Mouse (Mus musculus) midbrain, embryonic 16.5 days (tissue): ENCODE data around the gene Entr1. TPM values are rescaled to one million over a fixed set of nuclear protein-coding genes. Genes with fewer than 3 reads are reported as not detected.

Experiments used
- ATAC-seq: fragments of 200-750 bp; cut with Nextera tagmentation; 2 replicates; pipeline ENCODE4 v1.8.0; 2017; ENCODE audit warnings: moderate TSS enrichment
- H3K27ac ChIP-seq: fragments of 300-500 bp; sonication (generic); 2 replicates; pipeline ENCODE4 v1.5.1; 2014; ENCODE audit warnings: mild to moderate bottlenecking, low read length, mixed read lengths
- H3K27me3 ChIP-seq: fragments of 300-500 bp; sonication (generic); 2 replicates; pipeline ENCODE4 v1.6.1; 2014; ENCODE audit warnings: low read depth, low read length, mixed read lengths; ENCODE audit not compliant: control insufficient read depth, insufficient read depth
- H3K36me3 ChIP-seq: fragments of 300-500 bp; sonication (generic); 2 replicates; pipeline ENCODE4 v1.6.1; 2014; ENCODE audit warnings: mild to moderate bottlenecking, low read length, moderate library complexity, mixed read lengths; ENCODE audit not compliant: control insufficient read depth, insufficient read depth
- H3K4me1 ChIP-seq: fragments of 300-500 bp; sonication (generic); 2 replicates; pipeline ENCODE4 v1.6.1; 2014; ENCODE audit warnings: mild to moderate bottlenecking, low read length, mixed read lengths; ENCODE audit not compliant: control insufficient read depth, insufficient read depth
- H3K4me2 ChIP-seq: fragments of 300-500 bp; sonication (generic); 2 replicates; pipeline ENCODE4 v1.6.1; 2014; ENCODE audit warnings: mild to moderate bottlenecking, low read length, mixed read lengths
- H3K4me3 ChIP-seq: fragments of 300-500 bp; sonication (generic); 2 replicates; pipeline ENCODE4 v1.5.1; 2014; ENCODE audit warnings: low read depth, mild to moderate bottlenecking, low read length, moderate library complexity, mixed read lengths
- H3K9ac ChIP-seq: fragments of 300-500 bp; sonication (generic); 2 replicates; pipeline ENCODE4 v1.6.1; 2014; ENCODE audit warnings: low read depth, low read length, mixed read lengths
- H3K9me3 ChIP-seq: fragments of 300-500 bp; sonication (generic); replicated peaks from 2 replicates; pipeline ENCODE4 v1.6.1; 2014; ENCODE audit warnings: mild to moderate bottlenecking, low read length, mixed read lengths; ENCODE audit not compliant: control insufficient read depth, poor library complexity, severe bottlenecking
- whole genome bisulfite sequencing: fragments of 180-500 bp; shearing (Covaris S2); extraction: QIAGEN DNeasy Blood & Tissue Kit; methylation state at CpG from one replicate; pipeline ENCODE4 v1.1.7; 2014; 5-methylcytosine and 5-hydroxymethylcytosine counted together
- polyA plus RNA-seq: library from polyadenylated mRNA; unstranded; fragments of >200 nt; fragmentation: Nextera tagmentation; extraction: Ambion mirVana; gene quantifications from 2 replicates; pipeline ENCODE4 v1.2.1, GENCODE M21; 2015

The Entr1 gene
- polyA plus RNA-seq, 1 experiment from 2014 or later = 182 TPM

- Histone ChIP-seq H3K9ac (no peak overlapping the region), H3K4me3 (no peak overlapping the region), H3K9me3 (no peaks in the 10 kb centered on the region), H3K4me1 (no peaks in the 10 kb centered on the region), H3K27me3 (no peaks in the 10 kb centered on the region), H3K36me3 (peaks cover 60% of the 10 kb centered on the region), H3K27ac (no peak overlapping the region), H3K4me2 (no peak overlapping the region)
- 96% methylated on average over 1 of the region's 1 CpGs for WGBS
- no peak for ATAC-seq
Measured at GRCm38 (mm10) chr2:26368572-26368971, 20.5 kb downstream of the Entr1 start.

- Histone ChIP-seq H3K4me2 (no peak overlapping the region), H3K27me3 (no peaks in the 10 kb centered on the region), H3K36me3 (peaks cover 57% of the 10 kb centered on the region), H3K4me1 (no peaks in the 10 kb centered on the region), H3K27ac (no peak overlapping the region), H3K4me3 (no peak overlapping the region), H3K9me3 (no peaks in the 10 kb centered on the region), H3K9ac (no peak overlapping the region)
- 91% methylated on average over 6 of the region's 6 CpGs for WGBS
- ATAC-seq = no peak
Measured at GRCm38 (mm10) chr2:26367911-26368310, 21.2 kb downstream of the Entr1 start.

GRCm38 (mm10) chr2:26364738-26365465, 24.2 kb downstream of the Entr1 start:
- H3K27me3 ChIP-seq = no peaks in the 10 kb centered on the region
- H3K4me2 ChIP-seq = no peak overlapping the region
- 88% methylated on average over 10 of the region's 10 CpGs for WGBS
- no peak for ATAC-seq
- H3K36me3 ChIP-seq = peaks cover 45% of the 10 kb centered on the region
- H3K4me1 ChIP-seq = no peaks in the 10 kb centered on the region
- no peaks in the 10 kb centered on the region for H3K9me3 ChIP-seq
- H3K9ac ChIP-seq = no peak overlapping the region
- H3K4me3 ChIP-seq = no peak overlapping the region
- no peak overlapping the region for H3K27ac ChIP-seq

GRCm38 (mm10) chr2:26363481-26363880, 25.6 kb downstream of the Entr1 start:
- no peak for ATAC-seq
- Histone ChIP-seq H3K36me3 (peaks cover 35% of the 10 kb centered on the region), H3K9ac (no peak overlapping the region), H3K4me3 (no peak overlapping the region), H3K4me2 (no peak overlapping the region), H3K27ac (no peak overlapping the region), H3K4me1 (no peaks in the 10 kb centered on the region), H3K9me3 (no peaks in the 10 kb centered on the region), H3K27me3 (no peaks in the 10 kb centered on the region)
- WGBS = 95% methylated on average over 5 of the region's 5 CpGs

- ATAC-seq = no peak
- no peaks in the 10 kb centered on the region for H3K27me3 ChIP-seq
- H3K4me1 ChIP-seq = no peaks in the 10 kb centered on the region
- no peak overlapping the region for H3K4me2 ChIP-seq
- peaks cover 34% of the 10 kb centered on the region for H3K36me3 ChIP-seq
- no peak overlapping the region for H3K4me3 ChIP-seq
- no peak overlapping the region for H3K9ac ChIP-seq
- H3K9me3 ChIP-seq = no peaks in the 10 kb centered on the region
- H3K27ac ChIP-seq = no peak overlapping the region
- WGBS = 91% methylated on average over 5 of the region's 5 CpGs
Measured at GRCm38 (mm10) chr2:26362991-26363390, 26.1 kb downstream of the Entr1 start.

GRCm38 (mm10) chr2:26360772-26361171, 28.3 kb downstream of the Entr1 start, which contains the start of gene Card9:
Card9 (minus strand) TSS chr2:26360918.
- ATAC-seq = no peak
- H3K4me3 ChIP-seq = no peak within 1 kb of the TSS
- WGBS = 62% methylated on average over 3 of the region's 3 CpGs
- H3K4me2 ChIP-seq = no peak within 1 kb of the TSS
- peaks cover 17% of the 10 kb centered on the region; the same call in 1 of the 2 replicates for H3K36me3 ChIP-seq
- H3K27ac ChIP-seq = no peak within 1 kb of the TSS
- H3K4me1 ChIP-seq = no peaks in the 10 kb centered on the region
- no peak within 1 kb of the TSS for H3K9ac ChIP-seq
- no peaks in the 10 kb centered on the region for H3K9me3 ChIP-seq
- no peaks in the 10 kb centered on the region for H3K27me3 ChIP-seq

- Histone ChIP-seq H3K9ac (no peak overlapping the region), H3K4me2 (no peak overlapping the region), H3K27me3 (no peaks in the 10 kb centered on the region), H3K4me1 (no peaks in the 10 kb centered on the region), H3K9me3 (no peaks in the 10 kb centered on the region), H3K4me3 (no peak overlapping the region), H3K36me3 (peaks cover 12% of the 10 kb centered on the region; the same call in 1 of the 2 replicates), H3K27ac (no peak overlapping the region)
- no peak for ATAC-seq
- WGBS = 83% methylated on average over 6 of the region's 6 CpGs
Measured at GRCm38 (mm10) chr2:26359983-26360382, 29.1 kb downstream of the Entr1 start.

- H3K27ac ChIP-seq = no peak overlapping the region
- H3K4me3 ChIP-seq = no peak overlapping the region
- no peak overlapping the region for H3K4me2 ChIP-seq
- H3K9ac ChIP-seq = no peak overlapping the region
- no peak for ATAC-seq
- H3K27me3 ChIP-seq = no peaks in the 10 kb centered on the region
- no peaks in the 10 kb centered on the region for H3K9me3 ChIP-seq
- 87% methylated on average over 13 of the region's 13 CpGs for WGBS
- peaks cover 1% of the 10 kb centered on the region; the same call in 1 of the 2 replicates for H3K4me1 ChIP-seq
- 0 out of 2 replicates have a peak, but pooled peaks cover 6% of the 10 kb centered on the region for H3K36me3 ChIP-seq
Measured at GRCm38 (mm10) chr2:26358667-26359320, 30.3 kb downstream of the Entr1 start.

- no peaks in the 10 kb centered on the region for H3K36me3 ChIP-seq
- no peaks in the 10 kb centered on the region for H3K9me3 ChIP-seq
- H3K4me2 ChIP-seq = no peak overlapping the region
- no peaks in the 10 kb centered on the region for H3K27me3 ChIP-seq
- ATAC-seq = no peak
- H3K4me1 ChIP-seq = peaks cover 13% of the 10 kb centered on the region
- WGBS = 43% methylated on average over 15 of the region's 15 CpGs
- H3K9ac ChIP-seq = no peak overlapping the region
- no peak overlapping the region for H3K4me3 ChIP-seq
- H3K27ac ChIP-seq = no peak overlapping the region
Measured at GRCm38 (mm10) chr2:26357484-26357883, 31.6 kb downstream of the Entr1 start.
